Mouse (Mus musculus): ENCODE data around the gene Ddx58.

- no peak for TF ChIP-seq MYOD1 (IDR thresholded peaks at IDR 0.05; ENCODE audit: control insufficient read depth, insufficient read length, low read depth)
- no peak for TF ChIP-seq CTCF (IDR thresholded peaks at IDR 0.05; ENCODE audit: control insufficient read depth, insufficient read depth, insufficient read length)
- TF ChIP-seq CEBPB (IDR thresholded peaks at IDR 0.05; ENCODE audit: low read depth), result no peak
- TF ChIP-seq USF1 (IDR thresholded peaks at IDR 0.05; ENCODE audit: low read depth), result no peak
- no peak for TF ChIP-seq MYOG (IDR thresholded peaks at IDR 0.05; ENCODE audit: control insufficient read depth, extremely low read depth, insufficient read length)
Measured at GRCm38 (mm10) chr4:40163646-40164045, 76.0 kb downstream of the Ddx58 start.
